Mouse (Mus musculus): ENCODE measurements at regions not wholly inside any gene's neighbourhood (a gene's known extent, or its start where the extent isn't known, plus 50 kb on each side); places are given as distances from the start of the nearest gene placed in this dataset.

DNA sequence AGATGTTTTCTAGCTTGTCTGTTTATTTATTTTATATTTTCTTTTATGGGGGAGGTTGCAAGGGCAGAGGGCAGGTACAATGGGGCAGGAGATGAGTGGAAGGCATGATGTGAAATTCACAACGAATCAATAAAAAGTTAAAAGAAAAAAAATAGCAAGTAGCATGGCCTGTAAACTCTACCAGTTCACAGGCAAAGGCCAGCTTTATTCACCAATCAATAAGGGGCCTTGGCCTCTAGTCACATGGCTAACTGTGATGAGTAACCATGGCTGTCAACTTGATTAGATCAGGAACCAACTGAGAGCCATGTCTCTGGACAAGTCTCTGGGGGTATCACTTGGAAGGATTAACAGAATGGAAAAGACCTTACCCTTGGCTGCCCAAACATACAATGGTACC is 304.1 kb upstream of the Hs6st1 start:
- TF ChIP-seq CTCF (IDR thresholded peaks at IDR 0.05) (no peak), POLR2A (IDR thresholded peaks at IDR 0.05; ENCODE audit: insufficient read depth, low read depth, low read length) (no peak), EP300 (IDR thresholded peaks at IDR 0.05; ENCODE audit: insufficient read depth, low read depth, low read length) (no peak)

All from heart, adult 2 months (tissue).